Mouse (Mus musculus) heart, embryonic 11.5 days (tissue): Measurements from ENCODE around the gene Actl10. TPM values are rescaled to one million over a fixed set of nuclear protein-coding genes. Genes with fewer than 3 reads are reported as not detected.

ENCODE experiments used
- ATAC-seq: fragments of 200-750 bp; cut with Nextera tagmentation; replicated peaks from 2 replicates; pipeline ENCODE4 v1.8.0; 2017; ENCODE audit warnings: moderate library complexity; ENCODE audit not compliant: insufficient number of reproducible peaks, low FRiP score, low TSS enrichment
- H3K27ac ChIP-seq: fragments of 300-500 bp; sonication (generic); 2 replicates; pipeline ENCODE4 v1.5.1; 2014; ENCODE audit warnings: mild to moderate bottlenecking, low read depth, low read length
- H3K27me3 ChIP-seq: fragments of 300-500 bp; sonication (generic); 2 replicates; pipeline ENCODE4 v1.6.1; 2014; ENCODE audit warnings: mild to moderate bottlenecking, low read length, mixed read lengths; ENCODE audit not compliant: control insufficient read depth, insufficient read depth
- H3K36me3 ChIP-seq: fragments of 300-500 bp; sonication (generic); 2 replicates; pipeline ENCODE4 v1.6.1; 2014; ENCODE audit warnings: mild to moderate bottlenecking, low read length, moderate library complexity, mixed read lengths; ENCODE audit not compliant: control insufficient read depth, insufficient read depth
- H3K4me1 ChIP-seq: fragments of 300-500 bp; sonication (generic); 2 replicates; pipeline ENCODE4 v1.6.1; 2014; ENCODE audit warnings: low read length; ENCODE audit not compliant: control insufficient read depth, insufficient read depth
- H3K4me2 ChIP-seq: fragments of 300-500 bp; sonication (generic); 2 replicates; pipeline ENCODE4 v1.6.1; 2014; ENCODE audit warnings: mild to moderate bottlenecking, moderate library complexity
- H3K4me3 ChIP-seq: fragments of 300-500 bp; sonication (generic); 2 replicates; pipeline ENCODE4 v1.5.1; 2014; ENCODE audit warnings: low read depth, low read length
- H3K9ac ChIP-seq: fragments of 300-500 bp; sonication (generic); 2 replicates; pipeline ENCODE4 v1.6.1; 2014; ENCODE audit warnings: mild to moderate bottlenecking, low read depth, low read length, moderate library complexity
- H3K9me3 ChIP-seq: fragments of 300-500 bp; sonication (generic); replicated peaks from 2 replicates; pipeline ENCODE4 v1.6.1; 2016; ENCODE audit warnings: low read length; ENCODE audit not compliant: control insufficient read depth
- WGBS: fragments of 180-500 bp; shearing (Covaris S2); extraction: QIAGEN DNeasy Blood & Tissue Kit; methylation state at CpG from one replicate; pipeline ENCODE4 v1.1.7; 2014; ENCODE audit not compliant: insufficient replicate concordance; 5-methylcytosine and 5-hydroxymethylcytosine counted together
- polyA plus RNA-seq: library from polyadenylated mRNA; unstranded; fragments of >200 nt; fragmentation: Nextera tagmentation; extraction: Ambion mirVana; gene quantifications from 2 replicates; pipeline ENCODE4 v1.2.1, GENCODE M21; 2014

Actl10 gene
- polyA plus RNA-seq, 1 experiment from 2014 or later, result not detected

DNA sequence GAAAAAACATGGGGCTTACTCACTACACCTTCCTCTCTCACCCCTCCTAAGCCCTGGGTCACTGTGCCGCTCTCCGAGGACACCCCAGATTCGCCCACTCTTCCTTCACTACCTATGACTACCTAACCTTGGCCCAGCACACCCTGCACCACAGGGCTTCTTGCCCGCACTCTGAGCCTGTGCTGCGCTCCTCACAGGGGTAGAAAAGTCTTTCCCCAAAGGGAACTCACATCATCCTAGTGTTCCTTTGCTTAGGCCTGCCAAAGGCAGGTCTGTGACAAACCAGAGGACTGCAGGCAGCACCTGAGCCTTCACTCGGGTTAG lies 26.1 kb downstream of the Actl10 start:
- Histone ChIP-seq H3K9me3 (no peaks in the 10 kb centered on the region), H3K27ac (no peak overlapping the region), H3K9ac (no peak overlapping the region), H3K4me2 (no peak overlapping the region), H3K27me3 (no peaks in the 10 kb centered on the region), H3K4me3 (no peak overlapping the region), H3K4me1 (no peaks in the 10 kb centered on the region), H3K36me3 (no peaks in the 10 kb centered on the region)
- WGBS, result 80% methylated on average over 6 of the region's 6 CpGs
- ATAC-seq, result no peak

DNA sequence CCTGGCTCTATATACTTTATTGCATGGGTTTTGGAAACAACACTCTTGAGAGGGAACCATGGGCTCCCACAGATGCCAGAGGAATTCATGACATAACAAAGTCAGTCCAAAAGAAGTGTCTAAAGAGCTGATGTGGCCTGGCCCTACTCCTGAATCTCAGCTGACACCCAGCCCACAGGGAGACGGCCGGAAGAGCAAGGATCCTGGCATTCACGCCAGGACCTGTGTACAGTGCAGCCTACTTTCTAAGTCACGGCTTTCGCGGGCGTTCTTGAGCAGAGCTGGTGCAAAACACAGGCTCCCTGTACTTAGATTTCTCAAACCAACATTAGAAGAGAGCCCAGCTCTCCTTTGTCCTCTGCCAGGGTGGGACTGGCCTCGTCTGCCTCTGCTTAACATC lies 29.0 kb downstream of the Actl10 start:
- ATAC-seq, result no peak
- Histone ChIP-seq H3K27me3 (0 out of 2 replicates have a peak, but pooled peaks cover 2% of the 10 kb centered on the region), H3K9ac (no peak overlapping the region), H3K27ac (no peak overlapping the region), H3K9me3 (no peaks in the 10 kb centered on the region), H3K4me1 (peaks cover 6% of the 10 kb centered on the region), H3K36me3 (no peaks in the 10 kb centered on the region), H3K4me3 (no peak overlapping the region), H3K4me2 (no peak overlapping the region)
- WGBS, result 77% methylated on average over 8 of the region's 8 CpGs

DNA sequence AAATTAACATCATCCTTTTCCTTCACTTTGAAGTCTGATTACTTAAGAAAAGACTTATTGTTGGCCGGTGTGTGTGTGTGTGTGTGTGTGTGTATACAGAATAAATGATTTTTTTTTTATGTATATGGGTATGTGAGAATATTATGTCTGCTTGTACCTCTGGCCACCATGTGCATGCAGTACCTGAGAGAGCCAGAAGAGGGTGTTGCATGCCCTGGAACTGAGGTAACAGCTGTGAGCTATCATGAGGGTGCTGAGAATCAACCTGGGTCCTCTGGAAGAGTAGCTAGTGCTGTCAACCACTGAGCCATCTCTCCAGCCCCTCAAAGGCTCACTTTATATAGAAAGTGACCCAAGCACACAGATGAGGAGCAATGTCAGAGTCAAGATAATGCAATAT lies 29.8 kb downstream of the Actl10 start:
- Histone ChIP-seq H3K27ac (no peak overlapping the region), H3K4me2 (no peak overlapping the region), H3K9me3 (no peaks in the 10 kb centered on the region), H3K9ac (no peak overlapping the region), H3K4me1 (peaks cover 6% of the 10 kb centered on the region), H3K4me3 (no peak overlapping the region), H3K36me3 (no peaks in the 10 kb centered on the region), H3K27me3 (0 out of 2 replicates have a peak, but pooled peaks cover 2% of the 10 kb centered on the region)
- no peak for ATAC-seq
- 97% methylated on average over 1 of the region's 1 CpGs for whole genome bisulfite sequencing

DNA sequence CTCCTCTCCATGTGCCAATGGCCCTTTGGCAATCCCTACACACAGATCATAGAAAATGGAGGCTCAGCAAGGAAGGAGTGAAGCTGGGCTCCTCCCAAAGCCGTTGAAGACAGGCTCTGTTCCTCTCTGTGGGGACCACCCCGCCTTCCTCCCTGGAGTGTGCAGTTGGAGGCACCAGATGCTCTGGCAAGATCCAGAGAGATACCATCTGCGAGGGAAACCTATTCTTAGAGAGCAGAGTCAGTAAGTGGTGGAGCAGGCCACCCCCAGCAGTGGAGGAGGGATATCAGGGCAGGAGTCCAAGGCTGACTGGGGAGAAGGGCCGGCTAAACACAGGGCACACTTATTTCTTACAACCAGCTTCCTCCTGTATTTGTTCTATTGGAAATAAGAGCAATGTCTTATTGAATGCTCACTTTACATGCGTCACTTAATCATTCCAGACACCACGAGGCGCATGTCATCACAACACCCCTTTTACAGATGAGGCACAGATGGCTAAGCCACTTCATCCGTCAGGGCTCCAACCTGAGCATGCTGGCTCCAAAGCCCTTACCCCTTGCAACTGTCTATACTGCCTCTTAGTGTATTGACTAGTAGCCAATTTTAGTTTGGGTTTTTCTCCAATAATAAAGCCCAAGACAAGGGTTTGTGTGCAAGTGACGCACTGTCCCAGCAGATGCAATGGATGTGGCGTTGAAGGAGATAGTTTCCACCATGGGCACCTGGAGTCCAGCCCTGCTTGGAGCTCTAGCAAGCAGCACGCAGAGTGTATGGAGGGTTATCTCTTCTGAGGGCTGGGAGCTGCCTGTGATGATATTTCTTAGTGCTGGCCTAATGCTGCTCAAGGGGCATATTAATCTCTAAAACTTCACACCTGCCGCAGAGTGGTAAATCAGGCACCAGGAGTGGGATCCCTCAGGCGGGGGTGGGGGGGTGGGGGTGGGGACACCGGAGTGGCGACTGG lies 32.6 kb downstream of the Actl10 start:
- H3K36me3 ChIP-seq, result no peaks in the 10 kb centered on the region
- ATAC-seq, result 0 out of 2 replicates have a peak, but pooled peaks have one; percentile 41
- H3K27ac ChIP-seq, result no peak overlapping the region
- no peaks in the 10 kb centered on the region for H3K9me3 ChIP-seq
- no peak overlapping the region for H3K4me2 ChIP-seq
- H3K4me1 ChIP-seq, result peaks cover 6% of the 10 kb centered on the region
- H3K27me3 ChIP-seq, result 0 out of 2 replicates have a peak, but pooled peaks cover 2% of the 10 kb centered on the region
- H3K9ac ChIP-seq, result no peak overlapping the region
- WGBS, result 47% methylated on average over 15 of the region's 15 CpGs
- H3K4me3 ChIP-seq, result no peak overlapping the region

DNA sequence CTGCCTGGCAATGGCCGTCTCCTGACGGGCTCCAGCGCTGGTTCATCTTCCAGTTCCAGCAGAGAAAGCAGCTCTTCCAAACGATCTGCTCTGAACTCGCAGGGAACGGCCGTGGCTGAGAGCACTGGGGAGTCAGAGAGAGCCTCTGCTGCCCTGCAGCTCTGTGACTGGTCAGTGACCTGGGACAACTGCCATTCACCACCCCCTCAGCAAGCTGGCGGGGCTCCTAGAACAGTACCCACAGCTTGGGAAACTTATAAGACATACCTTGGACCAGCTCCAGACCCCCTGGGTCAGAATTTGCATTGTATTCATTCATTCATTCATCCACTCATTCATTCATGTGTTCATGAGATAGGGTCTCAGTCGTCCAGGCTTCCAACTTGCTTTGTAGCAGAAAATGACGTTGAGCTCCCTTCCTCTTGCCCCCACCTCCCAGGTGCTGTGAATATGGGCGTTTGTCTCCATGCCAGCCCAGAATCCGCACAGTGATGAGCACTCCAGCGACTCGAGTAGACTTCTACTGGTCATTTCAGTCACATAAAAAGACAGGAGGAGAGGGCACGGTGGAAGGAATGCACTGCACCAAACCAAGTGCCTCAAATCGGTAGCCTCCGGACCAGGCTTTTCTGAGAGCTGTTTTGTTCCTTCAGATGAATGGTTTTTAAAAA lies 33.5 kb downstream of the Actl10 start:
- no peak for ATAC-seq
- 66% methylated on average over 17 of the region's 17 CpGs for WGBS
- Histone ChIP-seq H3K4me3 (no peak overlapping the region), H3K9me3 (no peaks in the 10 kb centered on the region), H3K27me3 (0 out of 2 replicates have a peak, but pooled peaks cover 2% of the 10 kb centered on the region), H3K9ac (no peak overlapping the region), H3K36me3 (no peaks in the 10 kb centered on the region), H3K4me1 (peaks cover 6% of the 10 kb centered on the region), H3K27ac (no peak overlapping the region), H3K4me2 (no peak overlapping the region)

DNA sequence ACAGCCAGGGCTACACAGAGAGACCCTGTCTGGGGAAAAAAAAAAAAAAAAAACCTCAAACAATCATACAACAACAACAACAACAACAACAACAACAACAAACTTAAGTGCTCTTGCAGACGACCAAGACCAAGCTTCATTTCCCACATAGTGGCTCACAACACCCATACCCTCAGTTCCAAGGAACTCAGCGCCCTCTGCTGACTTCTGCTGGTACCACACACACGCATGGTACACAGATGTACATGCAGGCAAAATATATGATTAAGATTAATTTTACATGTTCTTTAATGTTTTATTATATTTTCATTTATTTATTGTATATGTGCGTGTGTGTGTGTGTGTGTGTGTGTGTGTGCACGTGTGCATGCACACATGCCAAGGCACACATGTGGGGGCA lies 34.8 kb downstream of the Actl10 start:
- no peak overlapping the region for H3K9ac ChIP-seq
- 73% methylated on average over 5 of the region's 5 CpGs for WGBS
- H3K27me3 ChIP-seq, result 0 out of 2 replicates have a peak, but pooled peaks cover 2% of the 10 kb centered on the region
- H3K4me2 ChIP-seq, result no peak overlapping the region
- no peaks in the 10 kb centered on the region for H3K36me3 ChIP-seq
- no peak overlapping the region for H3K27ac ChIP-seq
- H3K4me3 ChIP-seq, result no peak overlapping the region
- H3K9me3 ChIP-seq, result no peaks in the 10 kb centered on the region
- H3K4me1 ChIP-seq, result peaks cover 6% of the 10 kb centered on the region
- no peak for ATAC-seq

DNA sequence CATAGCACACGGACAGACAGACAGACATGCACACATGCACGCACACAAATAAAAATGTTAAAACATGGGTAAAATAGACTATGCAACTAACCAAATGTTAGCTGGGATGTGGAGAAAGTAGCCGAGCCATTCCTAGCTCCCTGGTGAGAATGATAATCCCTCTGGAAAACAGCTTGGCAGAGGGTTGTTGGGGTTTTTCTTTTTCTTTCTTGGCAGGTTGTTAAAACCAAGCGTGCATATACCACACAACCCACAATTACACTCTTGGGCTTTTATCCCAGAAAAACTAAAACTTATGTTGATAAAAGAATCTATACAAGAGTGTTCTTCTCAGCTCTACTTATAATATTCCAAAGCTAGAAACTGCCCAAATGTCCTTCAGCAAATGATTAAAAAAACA lies 37.5 kb downstream of the Actl10 start:
- Histone ChIP-seq H3K4me2 (no peak overlapping the region), H3K4me1 (peaks cover 3% of the 10 kb centered on the region), H3K36me3 (no peaks in the 10 kb centered on the region), H3K27ac (no peak overlapping the region), H3K27me3 (0 out of 2 replicates have a peak, but pooled peaks cover 2% of the 10 kb centered on the region), H3K9ac (no peak overlapping the region), H3K9me3 (0 out of 2 replicates have a peak, but pooled peaks cover 3% of the 10 kb centered on the region), H3K4me3 (no peak overlapping the region)
- no peak for ATAC-seq
- 82% methylated on average over 4 of the region's 4 CpGs for WGBS

DNA sequence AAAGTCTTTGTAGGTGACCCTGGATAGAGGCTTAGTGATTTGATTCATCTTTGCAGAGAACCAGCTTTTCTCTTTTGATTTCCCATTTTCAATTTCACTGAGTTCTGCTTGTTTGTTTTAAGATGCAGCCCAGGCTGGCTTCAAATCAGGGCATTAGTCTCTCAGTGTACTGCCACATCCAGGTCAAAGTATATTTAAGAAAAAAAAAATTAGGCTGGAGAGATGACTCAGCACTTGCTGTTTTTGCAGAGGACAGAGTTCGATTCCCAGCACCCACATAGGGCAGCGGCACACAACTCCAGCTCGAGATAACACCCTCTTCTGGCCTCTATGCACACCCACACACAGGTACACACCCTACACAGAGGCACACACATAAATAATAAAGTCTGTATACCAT lies 39.7 kb downstream of the Actl10 start:
- 0 out of 2 replicates have a peak, but pooled peaks cover 3% of the 10 kb centered on the region for H3K9me3 ChIP-seq
- H3K4me2 ChIP-seq, result no peak overlapping the region
- H3K27ac ChIP-seq, result no peak overlapping the region
- H3K27me3 ChIP-seq, result no peaks in the 10 kb centered on the region
- H3K4me1 ChIP-seq, result no peaks in the 10 kb centered on the region
- no peak overlapping the region for H3K4me3 ChIP-seq
- no peak for ATAC-seq
- WGBS, result 84% methylated on average over 3 of the region's 3 CpGs
- H3K36me3 ChIP-seq, result no peaks in the 10 kb centered on the region
- H3K9ac ChIP-seq, result no peak overlapping the region
